Mouse (Mus musculus) testis, adult 2 months (tissue): ENCODE measurements around the gene Rims1.

Experiments used
- CTCF ChIP-seq: fragments of 200-500 bp; IDR thresholded peaks from 2 replicates; pipeline ENCODE4 v1.5.1; 2012; ENCODE audit warnings: low read depth, mild to moderate bottlenecking, inconsistent platforms, low read length, moderate library complexity; ENCODE audit not compliant: control insufficient read depth, insufficient read depth, insufficient replicate concordance
- POLR2A ChIP-seq: fragments of 200-500 bp; IDR thresholded peaks from 2 replicates; pipeline ENCODE4 v1.6.1; 2012; ENCODE audit warnings: low read depth, mild to moderate bottlenecking, inconsistent platforms, low read length, moderate library complexity; ENCODE audit not compliant: control insufficient read depth

GRCm38 (mm10) chr1:22410173-22410572 is 395.6 kb downstream of the Rims1 start:
- TF ChIP-seq CTCF (no peak), POLR2A (no peak)
